Mouse (Mus musculus) inflammation-experienced regulatory T-cells, adult 6 months (primary cell): Measurements from ENCODE around the gene Cxcl14. TPM values are rescaled to one million over a fixed set of nuclear protein-coding genes. Genes with fewer than 3 reads are reported as not detected.

Experiments used
- ATAC-seq: one replicate; pipeline ENCODE4 v1.8.0; 2017
- polyA plus RNA-seq, 3 experiments: library from polyadenylated mRNA; unstranded; fragments of 100-300 nt; shearing (Covaris generic); gene quantifications; one replicate each; pipeline ENCODE4 v1.2.1; 2017

Cxcl14 gene
- polyA plus RNA-seq, result not detected

DNA sequence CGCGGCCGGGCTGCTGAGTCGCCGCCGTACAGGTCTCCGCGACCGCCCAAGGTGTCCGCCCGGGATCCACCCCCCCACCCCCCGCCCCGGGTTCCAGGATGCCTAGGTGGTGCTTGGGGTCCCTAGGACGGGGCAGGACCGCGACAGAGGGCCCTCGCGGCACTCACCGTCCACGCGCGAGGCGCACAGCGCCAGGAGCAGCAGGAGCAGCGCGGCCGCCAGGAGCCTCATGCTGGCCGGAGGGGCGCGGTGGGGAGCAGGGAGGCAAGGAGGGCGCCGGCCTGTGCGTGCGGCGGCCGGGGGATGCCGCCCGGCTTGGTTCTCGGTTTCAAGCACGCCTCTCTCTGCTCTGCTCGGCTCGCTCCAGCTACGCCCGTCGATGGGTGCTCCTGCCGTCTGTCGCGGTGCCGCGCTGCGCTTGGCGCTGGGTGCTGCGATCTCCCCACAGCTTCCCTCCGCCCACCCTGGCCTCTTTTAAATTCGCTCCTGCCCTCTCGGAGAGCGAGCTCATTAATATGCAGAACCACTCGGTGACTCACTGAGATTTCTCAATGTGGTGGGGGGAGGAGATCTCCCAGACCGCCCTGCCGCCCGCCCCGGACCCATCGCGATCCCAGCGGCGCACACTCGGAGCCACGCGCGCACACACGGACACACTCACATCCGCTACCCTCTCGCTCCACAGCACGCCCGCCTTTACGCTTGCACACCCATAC lies at the start of gene Cxcl14:
Gene Cxcl14 (minus strand): TSS at position 609 of the 716 bp plus-strand sequence.
- no peak for ATAC-seq

DNA sequence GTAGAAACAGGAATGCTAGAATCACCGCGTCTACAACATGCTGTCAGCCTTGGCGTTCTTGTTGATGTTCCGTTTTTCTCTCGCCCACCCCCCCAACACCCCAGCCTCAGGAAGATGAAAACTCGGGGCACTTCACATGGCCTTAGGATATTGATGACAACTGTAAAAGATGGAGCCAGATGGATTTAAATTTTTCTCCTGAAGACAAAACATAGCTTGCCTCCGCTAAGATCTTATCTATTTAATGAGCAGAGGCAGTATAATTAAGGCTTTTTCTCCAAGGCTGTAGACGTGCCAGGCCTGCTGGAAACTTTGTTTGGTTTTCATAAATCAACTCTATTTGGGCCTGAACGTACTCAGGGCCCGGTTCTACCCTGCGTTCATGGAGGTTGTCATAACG lies 48.0 kb upstream of the Cxcl14 start:
- ATAC-seq, result no peak

DNA sequence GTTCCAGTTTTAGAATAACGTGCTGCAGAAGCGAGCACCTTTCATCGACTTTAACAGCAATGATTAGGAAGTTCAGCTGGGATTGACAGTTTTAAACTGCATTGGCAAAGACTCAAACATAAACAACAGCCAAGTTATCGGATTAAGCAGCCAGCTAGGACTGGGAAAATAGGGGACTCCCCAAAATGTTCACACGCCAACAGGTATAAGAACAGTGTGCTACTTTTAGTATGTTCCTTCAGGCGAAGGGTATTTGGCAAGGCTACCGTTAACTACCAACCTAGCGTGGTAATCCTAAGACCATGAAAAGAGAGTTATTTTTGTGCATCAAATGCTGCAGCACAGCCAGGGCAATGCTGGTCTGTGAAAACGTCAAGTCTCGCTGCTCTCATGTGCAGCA lies 46.1 kb upstream of the Cxcl14 start:
- no peak for ATAC-seq

DNA sequence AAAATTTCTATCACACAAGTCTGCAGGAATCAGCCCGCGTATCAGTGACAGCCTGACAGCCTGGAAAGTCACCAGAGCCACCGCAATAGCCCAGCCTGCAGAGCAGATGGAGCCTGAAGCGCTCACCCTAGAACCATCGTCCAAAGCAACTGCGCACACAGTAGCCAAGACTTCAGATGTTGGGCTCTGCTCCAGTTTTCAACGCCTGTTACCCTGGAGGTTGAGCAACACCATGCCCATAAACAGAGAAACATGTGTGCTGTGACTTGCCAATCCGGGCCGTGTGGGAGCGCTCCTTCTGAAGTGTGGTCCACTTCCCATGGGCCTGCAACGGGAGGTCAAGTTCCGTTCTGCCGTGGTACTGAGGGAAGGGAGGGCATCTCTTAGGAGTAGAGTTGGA lies 44.2 kb upstream of the Cxcl14 start:
- no peak for ATAC-seq

DNA sequence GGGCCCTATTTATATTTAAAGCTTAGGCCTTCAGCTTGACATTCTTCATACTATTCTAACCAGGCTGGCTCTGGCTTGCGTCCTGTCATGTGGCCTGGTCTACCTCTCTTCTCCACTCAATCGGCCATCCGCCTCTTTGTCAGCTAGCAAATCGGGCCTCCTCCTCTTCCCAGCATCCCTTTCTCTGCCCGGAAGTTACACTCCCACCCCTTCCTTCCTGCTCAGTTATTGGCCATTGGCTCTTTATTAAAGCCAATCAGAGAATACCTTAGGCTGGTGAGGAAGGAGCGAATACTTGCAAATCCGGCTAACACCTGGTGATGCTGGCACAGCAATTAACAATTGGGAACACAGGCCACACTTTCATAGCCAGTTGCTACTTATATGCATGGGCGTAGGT lies 43.5 kb upstream of the Cxcl14 start:
- ATAC-seq, result no peak

DNA sequence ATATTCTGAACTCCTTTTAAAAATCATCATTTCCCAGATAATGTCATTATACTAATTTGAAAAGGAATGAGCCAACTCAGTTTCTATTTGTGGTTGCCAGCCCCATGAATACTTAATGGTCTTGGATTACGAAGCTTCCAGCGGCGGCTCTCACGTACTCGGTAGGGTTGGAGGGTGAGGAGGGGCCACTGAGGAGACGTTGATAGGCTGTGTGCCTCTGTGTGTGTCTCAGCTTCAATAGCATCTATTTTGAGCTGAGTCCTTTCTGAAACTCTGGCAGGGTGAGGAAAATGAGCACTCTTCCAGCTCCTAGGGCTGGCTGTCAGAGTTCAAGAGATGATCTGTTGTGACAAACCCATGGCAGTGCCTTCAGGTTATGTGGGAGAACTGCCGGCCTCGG lies 40.6 kb upstream of the Cxcl14 start:
- no peak for ATAC-seq

DNA sequence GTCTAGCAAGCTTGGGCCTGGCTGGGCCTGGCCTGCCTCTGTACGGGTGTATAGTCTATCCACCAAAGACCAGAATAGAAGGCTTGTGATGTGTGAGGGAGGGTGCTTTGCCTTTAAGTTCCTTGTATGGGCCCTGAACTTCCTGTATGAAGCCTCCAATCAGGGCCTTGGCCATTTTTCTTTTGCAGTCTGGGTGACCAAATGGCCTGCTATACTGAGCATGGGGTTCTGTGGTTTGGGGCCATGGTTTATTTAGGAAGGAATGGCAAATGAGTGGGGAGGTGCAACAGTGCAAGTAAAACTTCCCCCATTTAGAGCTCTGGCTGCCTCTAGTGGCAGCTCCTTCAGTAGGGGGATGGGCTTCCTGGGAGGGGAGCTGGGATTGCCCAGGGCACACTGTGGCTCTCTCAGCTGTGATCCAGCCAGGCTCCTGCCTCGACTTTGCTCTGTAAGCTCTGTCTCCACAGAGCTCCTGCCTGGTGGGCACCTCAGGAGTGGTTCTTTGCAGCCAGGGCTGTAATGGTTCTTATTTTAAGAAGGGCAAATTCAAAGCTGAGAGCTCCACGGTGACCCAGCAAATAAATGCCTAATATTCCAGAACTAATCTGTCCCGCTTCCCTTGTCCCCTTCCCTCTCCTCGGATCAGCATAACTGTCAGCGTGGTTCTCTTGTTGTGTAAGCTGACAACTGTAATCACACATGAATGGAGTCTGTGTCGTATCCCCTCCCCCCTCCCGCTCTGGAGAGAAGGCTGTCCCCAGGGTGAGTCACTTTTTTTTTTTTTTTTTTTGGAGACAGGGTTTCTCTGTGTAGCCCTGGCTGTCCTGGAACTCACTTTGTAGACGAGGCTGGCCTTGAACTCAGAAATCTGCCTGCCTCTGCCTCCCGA lies 38.7 kb upstream of the Cxcl14 start:
- no peak for ATAC-seq

DNA sequence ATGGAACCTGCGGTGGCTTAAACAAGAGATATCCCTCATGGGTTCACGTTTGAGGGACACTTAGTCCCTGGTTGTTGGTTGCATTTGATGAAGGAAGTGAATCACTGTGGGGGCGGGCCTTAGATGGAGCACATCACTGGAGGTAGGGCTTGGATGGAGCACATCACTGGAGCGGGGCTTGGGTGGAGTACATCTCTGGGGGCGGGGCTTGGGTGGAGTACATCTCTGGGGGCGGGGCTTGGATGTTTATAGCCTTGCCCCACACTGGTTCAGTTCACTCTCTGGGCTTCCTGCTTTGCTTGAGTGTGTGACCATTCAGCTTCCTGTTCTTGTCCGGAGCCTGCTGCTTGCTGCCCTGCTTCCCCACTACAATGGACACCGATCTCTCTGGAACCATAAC lies 37.9 kb upstream of the Cxcl14 start:
- ATAC-seq, result no peak

DNA sequence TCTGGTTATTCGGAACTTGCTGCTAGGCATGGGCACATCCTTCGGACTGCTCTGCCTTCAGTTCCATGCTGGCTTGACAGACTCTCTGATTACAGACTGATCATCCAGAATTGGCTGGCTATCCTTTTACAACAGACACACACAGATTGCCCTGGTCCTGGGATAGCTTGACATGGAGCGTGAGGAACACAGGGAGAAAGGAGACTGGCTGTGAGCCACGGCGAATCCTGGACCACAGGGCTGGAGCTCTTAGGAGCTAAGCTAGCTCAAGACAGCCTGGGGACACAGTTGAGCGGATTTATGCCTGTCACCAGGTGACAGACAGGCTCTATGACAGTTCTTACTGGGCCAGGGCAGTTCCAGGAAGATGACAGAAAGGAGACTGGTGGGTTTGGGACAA lies 36.0 kb upstream of the Cxcl14 start:
- ATAC-seq, result no peak

DNA sequence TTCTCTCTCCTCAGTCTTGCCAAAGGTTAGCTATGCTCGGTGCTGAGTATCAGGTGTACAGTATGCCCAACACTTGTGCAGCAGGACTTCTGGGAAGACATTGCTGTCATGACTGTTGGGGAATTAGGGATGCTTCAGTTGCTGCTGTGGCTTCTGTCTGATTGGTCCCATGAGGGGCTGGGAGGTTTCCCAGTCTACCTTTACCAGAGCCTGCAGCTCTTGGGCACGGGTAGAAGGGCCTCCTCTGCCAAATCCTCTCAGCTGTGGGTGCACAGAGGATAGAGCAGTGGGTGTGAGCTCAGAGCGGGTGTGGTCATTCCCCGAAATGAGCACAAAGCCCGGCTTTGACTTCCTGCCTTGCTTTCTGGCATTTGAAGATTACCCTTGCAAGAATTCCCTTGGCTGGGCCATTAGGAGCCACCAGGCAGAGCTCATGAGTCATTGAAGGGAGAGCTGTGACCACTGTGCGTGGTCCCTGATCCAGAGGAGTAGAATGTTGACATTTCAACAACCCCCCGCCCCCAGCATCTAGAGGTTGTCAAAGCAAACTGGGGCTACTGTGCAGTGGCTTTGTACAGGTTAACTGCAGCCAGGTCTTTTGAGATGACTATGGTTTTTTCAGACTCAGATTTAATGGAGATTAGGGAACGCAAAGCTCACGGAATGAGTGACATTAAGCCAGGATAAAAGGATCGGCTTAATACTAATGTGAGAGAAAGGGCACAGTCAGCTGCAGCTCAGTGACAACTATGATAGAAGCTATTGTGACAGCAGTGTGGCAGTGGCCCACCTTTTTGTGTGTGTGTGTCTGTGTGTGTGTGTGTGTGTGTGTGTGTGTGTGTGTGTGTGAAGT lies 34.5 kb upstream of the Cxcl14 start:
- no peak for ATAC-seq

DNA sequence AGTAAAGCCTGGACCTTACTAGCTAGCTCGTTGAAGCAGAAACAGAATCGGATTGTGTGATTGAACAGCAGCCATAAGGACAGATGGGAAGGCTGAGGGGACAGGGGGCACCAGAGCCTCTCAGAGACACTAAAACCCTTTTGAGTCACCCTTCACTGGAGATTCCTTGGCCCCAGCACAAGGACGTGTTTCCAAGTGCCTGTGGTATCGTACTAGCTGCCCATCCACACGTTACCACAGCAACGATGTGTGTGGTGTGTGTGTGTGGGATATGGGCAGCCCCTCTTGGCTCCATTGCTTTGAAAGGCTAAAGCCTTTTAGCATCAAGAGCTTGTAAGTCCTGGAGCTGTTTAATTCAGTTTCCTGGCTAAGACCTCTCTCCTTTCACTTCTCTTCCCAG lies 33.4 kb upstream of the Cxcl14 start:
- ATAC-seq, result no peak

DNA sequence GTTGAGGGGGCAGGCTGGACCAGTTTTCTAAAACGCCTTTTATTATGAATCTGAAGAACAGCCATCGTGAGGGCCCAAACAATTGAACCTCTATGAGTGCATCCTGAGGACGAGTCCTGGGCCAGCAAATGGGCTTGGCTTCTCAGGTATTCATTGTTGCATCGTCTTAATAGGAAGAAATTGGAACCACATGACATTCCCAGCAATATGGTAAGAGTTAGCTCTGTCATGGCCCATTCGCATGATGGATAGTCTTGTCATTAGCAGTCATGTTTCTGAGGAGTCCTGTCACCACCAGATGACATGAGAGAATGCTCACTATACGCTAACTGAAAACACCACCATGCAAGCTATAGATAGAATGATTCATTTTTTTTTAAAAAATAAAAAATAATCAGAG lies 32.8 kb upstream of the Cxcl14 start:
- ATAC-seq, result no peak

DNA sequence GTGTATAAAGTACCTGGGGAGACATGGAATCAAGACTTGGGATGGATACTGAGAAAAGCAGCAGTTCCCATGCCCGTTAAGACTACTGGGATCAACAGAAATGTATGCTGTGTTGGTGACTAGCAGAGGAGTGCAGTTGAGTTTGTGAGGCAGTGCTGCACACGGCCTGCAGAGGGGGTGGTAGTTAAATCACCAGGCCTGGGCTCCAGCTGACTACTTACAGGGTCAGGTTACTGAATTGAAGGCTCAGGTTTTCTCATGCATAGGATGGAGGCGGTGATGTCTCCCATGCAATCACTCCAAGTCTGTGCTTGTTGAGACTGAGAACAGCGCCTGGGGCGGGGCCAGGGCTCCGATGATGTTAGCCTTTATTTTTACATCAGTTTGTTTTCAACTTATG lies 31.4 kb upstream of the Cxcl14 start:
- no peak for ATAC-seq

DNA sequence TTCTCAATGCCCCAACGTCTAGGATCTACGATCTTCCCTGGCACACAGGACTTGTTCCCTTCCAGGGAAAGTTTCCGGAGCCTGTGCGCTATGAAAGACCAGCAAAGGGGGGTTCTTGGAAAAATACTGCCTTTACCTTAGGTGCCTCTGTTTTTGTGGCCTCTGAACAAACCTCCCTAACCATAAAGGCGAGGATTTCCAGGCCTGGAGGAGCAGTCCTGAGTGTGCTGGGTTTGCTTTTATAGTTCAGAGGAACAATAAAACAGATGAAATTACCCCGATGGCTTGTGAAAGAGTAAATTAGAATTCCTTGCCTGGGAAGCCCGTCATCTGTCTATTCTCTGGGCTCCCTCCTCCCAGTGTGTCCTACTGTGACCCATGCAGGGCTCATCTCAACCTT lies 25.3 kb upstream of the Cxcl14 start:
- ATAC-seq, result no peak

DNA sequence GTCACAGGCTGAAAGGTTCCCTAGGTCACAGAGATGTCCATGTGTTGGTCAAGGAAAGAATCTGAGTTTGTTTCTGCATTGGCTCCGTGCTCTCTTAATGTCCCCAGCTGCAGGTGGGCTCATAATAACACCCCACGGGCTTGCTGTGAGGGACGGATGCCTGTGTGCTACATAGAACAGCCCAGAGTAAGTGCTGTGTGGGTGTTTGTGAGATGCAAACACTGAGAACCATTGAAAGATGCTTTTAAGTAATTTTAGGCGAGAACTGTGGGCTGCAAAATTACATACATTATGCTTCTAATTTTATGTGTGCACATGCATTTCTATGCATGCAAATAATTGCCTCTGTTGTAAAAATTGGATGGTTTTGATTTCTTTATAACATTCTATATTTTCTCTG lies 20.6 kb upstream of the Cxcl14 start:
- ATAC-seq, result no peak

DNA sequence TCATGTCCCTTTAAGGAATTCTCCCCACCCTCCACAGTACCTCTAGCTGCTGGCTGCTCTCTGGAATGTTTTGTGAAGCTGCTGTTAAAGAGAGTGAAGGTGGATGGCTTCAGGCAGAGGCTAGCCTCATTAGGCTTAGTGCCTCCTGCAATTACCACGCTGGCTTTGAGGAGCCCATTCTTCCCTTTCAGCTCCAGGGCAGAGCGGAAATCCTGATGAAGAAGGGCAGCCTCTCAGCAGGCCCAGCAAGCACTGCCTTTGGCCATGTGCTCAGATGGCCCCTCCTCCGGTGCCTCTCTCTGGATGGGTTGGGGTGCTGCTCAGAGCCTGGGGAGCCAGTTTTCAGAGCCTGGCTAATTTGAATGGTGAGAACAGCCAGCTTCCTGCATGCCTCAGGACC lies 18.9 kb upstream of the Cxcl14 start:
- ATAC-seq, result no peak

DNA sequence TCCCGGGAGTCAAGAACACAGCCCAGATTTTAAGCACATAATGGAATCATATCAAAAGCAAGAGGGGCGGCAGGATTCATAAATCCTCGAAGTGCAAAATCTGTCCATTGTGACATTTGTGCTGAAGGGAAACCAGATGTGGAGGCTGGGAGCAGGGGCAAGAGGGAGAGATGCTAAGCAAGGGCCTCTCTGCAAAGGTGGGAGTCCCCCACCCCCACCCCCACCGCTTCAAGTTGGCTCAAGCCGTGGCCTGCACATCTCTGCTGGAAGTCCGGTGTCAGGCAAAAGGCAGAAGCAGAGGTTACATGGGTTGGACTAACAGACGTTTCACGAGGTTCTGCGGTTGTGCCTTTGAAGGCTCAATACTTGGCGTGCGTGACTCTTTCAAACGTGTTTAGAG lies 8.7 kb upstream of the Cxcl14 start:
- ATAC-seq, result no peak

DNA sequence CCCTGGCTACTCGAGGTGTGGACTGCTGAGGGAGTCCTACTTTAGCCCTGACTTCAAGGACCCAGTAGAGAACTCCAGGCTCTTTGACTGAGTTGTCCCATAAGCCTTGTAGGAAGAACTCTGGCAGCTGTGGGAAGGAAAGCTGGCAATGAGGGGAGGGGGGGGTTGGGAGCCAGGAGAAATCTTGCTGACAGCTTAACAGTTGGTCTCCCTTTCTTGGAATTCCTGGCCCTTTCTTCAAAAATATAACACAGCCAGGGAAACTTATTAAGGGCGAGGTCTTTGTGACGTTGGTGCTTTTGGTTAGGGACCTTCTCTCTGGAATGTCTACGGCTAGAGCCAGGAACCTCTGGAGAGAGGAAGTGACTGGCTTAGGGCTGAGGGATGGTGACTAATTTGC lies 8.1 kb upstream of the Cxcl14 start:
- no peak for ATAC-seq

DNA sequence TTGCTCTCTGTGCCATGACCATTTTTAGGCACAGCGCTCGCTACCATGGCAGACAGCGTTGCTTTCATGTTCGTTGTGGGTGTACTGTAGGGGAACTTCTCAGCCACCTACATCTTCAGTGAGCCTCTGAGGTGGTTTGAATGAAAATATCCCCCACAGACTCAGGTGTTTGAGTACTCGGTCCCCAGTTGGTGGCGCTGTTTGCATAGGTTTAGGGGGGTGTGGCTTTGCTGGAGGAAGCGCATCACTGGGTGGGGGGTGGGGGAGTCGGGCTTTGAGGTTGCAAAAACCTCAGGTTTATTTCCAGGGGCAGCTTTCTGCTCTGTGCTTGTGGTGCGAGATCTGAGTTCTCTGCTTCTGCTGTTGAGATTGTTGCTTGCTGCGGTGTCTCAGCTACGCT lies 3.0 kb upstream of the Cxcl14 start:
- no peak for ATAC-seq

DNA sequence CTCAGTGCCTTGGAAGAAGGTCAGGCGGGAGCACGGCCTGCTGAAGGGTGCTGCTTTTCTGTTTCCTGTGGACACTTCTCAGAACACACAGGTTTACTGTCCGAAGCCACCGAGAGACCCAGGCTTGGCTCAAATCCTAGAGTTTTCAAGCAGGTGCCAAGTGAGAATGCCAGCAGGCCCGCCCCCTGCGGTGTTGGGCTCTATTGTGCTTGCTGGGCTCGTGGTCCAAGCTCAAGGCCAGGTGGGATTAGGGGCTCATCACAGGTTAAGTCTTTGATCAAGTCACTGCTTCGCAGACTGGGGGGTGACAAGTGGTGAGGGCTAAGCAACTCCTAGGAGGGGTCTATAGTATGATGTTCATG lies 289 bp upstream of the Cxcl14 start:
- no peak for ATAC-seq

DNA sequence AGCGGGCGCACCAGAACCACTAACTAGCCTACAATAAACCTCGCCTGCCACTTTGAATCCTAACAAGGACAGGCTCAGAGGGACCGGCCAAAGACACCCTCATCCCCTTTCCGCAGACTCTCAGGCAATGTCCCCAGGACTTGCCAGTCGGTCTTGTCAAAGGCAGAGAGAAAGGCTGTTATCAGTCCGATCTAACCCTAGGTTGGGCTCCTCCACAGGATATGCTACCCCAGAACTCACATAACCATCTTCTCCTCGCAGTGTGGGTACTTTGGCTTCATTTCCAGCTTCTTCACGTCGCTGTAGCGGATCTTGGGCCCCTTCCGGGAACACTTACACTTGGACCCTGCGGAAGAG lies 787 bp downstream of the Cxcl14 start:
- ATAC-seq, result no peak

DNA sequence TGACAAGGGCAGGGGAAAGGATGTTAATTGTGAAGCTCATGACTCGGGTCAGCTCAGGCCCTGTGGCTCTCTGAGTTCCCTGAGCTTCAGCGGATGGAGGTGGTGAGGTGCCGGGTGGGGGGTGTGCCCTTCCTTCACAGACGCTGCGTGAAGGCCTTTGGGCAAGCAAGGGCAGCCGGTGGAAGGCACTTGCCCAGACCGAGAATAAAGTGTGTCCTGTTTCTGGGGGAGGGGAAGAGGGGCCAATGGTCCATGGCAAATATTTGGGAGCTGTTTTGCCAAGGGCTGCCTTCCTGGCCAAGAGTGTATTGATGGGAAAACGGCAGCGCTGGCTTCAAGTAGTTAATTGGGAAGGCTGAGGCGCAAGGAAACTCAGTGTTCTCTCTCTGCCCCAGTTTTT lies 1.4 kb downstream of the Cxcl14 start:
- ATAC-seq, result no peak

DNA sequence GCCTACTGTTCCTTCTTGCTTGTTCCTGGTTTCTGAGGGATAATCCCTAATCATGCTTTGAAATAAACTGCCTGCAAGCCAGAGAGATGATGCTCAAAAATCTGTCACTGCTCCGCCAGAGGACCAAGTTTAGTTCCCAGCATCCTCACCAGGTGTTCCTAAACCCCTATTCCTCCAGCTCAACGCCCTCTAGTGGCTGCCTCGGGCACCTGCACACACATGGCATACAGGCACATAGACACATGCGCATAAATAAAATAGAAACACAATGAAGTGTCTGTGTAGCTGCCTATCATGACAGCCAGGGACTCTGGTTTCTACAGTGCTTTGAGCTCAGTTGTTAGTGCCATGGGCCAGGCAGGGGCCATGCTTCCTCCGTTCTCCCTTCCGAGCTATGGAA lies 6.4 kb downstream of the Cxcl14 start:
- ATAC-seq, result no peak

DNA sequence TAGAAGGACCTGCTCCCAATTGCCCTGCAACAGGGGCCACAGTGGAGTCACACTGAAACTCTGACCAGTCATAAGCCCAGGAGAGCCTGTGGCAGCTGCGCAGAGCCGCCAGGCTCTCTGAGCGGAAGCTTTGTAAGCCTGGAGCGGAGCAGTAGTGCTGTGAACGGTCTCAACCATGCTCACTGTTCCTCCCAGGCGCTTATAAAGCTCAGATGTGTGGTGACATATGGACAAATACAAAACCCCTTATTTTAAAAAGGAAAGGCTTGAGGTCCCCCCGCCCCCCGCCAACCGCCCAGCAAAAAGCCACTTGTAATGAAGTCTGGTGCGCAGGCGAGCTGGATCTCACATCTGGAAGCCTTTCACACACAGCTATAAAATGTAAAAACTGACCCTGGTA lies 7.1 kb downstream of the Cxcl14 start:
- ATAC-seq, result no peak
